Mouse (Mus musculus): ENCODE data around the gene Zbtb44. TPM values are rescaled to one million over a fixed set of nuclear protein-coding genes. Genes with fewer than 3 reads are reported as not detected.
A peak's percentile ranks its signal among the peaks of the same experiment; 100 is the strongest.

Zbtb44 gene
- 7.8 and 8.6 TPM in 2 replicates for polyA plus RNA-seq (2012; rRNA removed)

DNA sequence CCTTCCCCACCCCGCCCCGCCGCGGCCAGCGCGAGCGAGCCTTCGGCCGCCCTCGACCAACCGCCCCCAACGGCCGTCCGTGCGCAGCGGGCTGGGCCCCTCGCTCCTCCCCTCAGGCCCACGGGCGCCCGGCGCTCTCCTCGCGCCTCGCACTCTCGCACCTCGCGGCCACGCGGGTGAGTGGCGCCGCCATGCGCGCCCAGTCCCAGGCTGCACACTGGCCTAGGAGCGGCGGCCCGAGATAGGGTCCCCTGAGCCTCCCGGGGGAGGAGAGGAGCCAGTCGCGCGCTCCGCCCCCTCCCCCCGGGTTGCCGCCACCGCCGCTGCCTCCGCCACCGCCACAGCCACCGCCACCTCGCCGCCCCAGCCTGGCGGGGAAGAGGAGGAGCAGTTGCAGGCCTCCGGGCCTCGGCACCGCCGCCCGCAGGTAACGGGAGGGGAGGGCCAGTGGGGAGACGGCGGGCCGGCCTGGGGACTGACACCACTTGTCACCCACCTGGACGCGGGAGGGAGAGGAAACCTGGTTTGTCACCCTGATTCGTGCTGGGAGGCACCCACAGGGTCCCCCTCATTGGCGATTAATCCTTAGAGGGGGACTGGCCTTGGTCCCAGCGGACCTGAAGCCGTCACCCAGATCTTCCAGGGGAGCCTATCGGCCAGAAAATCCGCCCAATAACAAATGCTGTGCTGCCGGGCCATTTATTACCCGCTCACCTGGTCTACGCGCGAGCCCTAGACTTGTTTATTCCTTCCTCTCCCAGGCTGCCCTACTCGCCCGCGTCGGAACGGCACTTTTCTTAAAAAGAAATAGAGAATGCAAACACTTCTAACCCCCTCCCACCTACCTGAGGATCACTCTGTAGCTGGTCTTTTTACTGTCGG lies at the start of gene Zbtb44:
TSS of gene Zbtb44 (plus strand) at position 113 of the 882 bp plus-strand sequence.
- peak within 1 kb of the TSS; percentile 68 for H3K4me3 ChIP-seq (replicated peaks; ENCODE audit: insufficient read depth, low read depth, low read length)
- no peak for DNase-seq
- no peaks in the 10 kb centered on the region for H3K4me1 ChIP-seq (ENCODE audit: control insufficient read depth, insufficient read depth, low read length)
- no peaks in the 10 kb centered on the region for H3K27me3 ChIP-seq (ENCODE audit: control insufficient read depth, insufficient read depth, low read length)
- peak within 1 kb of the TSS; percentile 84 for H3K27ac ChIP-seq (ENCODE audit: insufficient read depth, low read length)
- WGBS: under 1% methylated on average over 63 of the region's 79 CpGs
- TF ChIP-seq POLR2A (IDR thresholded peaks at IDR 0.05; ENCODE audit: borderline replicate concordance, insufficient read depth, low read length) (no peak), CTCF (IDR thresholded peaks at IDR 0.05; ENCODE audit: borderline replicate concordance, insufficient read depth, low read depth, low read length) (no peak)

DNA sequence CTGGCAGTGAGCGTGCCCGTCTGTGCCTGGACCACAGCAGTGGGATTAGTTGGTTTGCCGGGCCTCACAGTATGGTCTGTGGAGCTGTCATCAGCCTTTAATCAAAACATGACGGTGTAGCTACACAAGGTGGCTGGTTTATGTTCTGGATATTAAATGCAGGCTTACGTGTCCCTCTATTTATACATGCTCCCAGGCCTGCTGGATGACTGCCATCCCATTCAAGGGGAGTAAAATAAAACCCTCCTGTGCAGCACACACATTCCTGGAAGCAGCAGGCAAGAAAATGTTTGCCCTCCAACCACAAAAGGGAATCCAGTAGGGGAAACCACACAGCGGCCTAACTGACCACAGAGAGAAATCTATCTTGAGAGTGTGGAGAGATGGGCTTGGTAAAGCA lies 44.7 kb upstream of the Zbtb44 start:
- no peak overlapping the region for H3K4me3 ChIP-seq (replicated peaks; ENCODE audit: insufficient read depth, low read depth, low read length)
- no peak for TF ChIP-seq POLR2A (IDR thresholded peaks at IDR 0.05; ENCODE audit: borderline replicate concordance, insufficient read depth, low read length)
- H3K4me1 ChIP-seq (ENCODE audit: control insufficient read depth, insufficient read depth, low read length): no peaks in the 10 kb centered on the region
- no peak for DNase-seq
- 48% methylated on average over 6 of the region's 6 CpGs for WGBS
- H3K27ac ChIP-seq (ENCODE audit: insufficient read depth, low read length): no peak overlapping the region
- no peaks in the 10 kb centered on the region for H3K27me3 ChIP-seq (ENCODE audit: control insufficient read depth, insufficient read depth, low read length)

DNA sequence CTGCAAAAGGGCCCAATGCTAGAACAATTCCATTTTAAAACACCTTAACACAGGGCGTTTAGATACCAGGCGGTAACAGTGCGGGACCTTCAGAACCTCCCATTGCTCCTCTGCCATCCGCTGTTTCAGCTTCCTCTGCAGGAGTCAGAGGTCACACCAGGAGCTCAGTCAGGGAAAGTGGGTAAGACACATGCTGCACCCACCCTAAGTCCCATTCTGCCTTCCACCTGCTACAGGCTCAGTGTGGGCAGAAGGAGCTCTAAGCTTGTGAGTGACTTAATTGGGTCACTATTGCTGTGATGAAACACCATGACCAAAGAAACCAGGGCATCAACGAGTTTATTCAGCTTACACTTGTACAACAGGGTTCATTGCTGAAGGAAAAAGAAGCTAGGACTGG lies 37.3 kb upstream of the Zbtb44 start:
- no peak overlapping the region for H3K4me3 ChIP-seq (replicated peaks; ENCODE audit: insufficient read depth, low read depth, low read length)
- H3K27me3 ChIP-seq (ENCODE audit: control insufficient read depth, insufficient read depth, low read length): no peaks in the 10 kb centered on the region
- 74% methylated on average over 5 of the region's 5 CpGs for WGBS
- TF ChIP-seq POLR2A (IDR thresholded peaks at IDR 0.05; ENCODE audit: borderline replicate concordance, insufficient read depth, low read length) (no peak), CTCF (IDR thresholded peaks at IDR 0.05; ENCODE audit: borderline replicate concordance, insufficient read depth, low read depth, low read length) (no peak)
- no peaks in the 10 kb centered on the region for H3K4me1 ChIP-seq (ENCODE audit: control insufficient read depth, insufficient read depth, low read length)
- no peak overlapping the region for H3K27ac ChIP-seq (ENCODE audit: insufficient read depth, low read length)
- DNase-seq: peak in 1 of 2 experiments; percentile 4

GRCm38 (mm10) chr9:30996590-30997562 lies 33.6 kb upstream of the Zbtb44 start:
- 63% methylated on average over 12 of the region's 12 CpGs for WGBS
- TF ChIP-seq CTCF (IDR thresholded peaks at IDR 0.05; ENCODE audit: borderline replicate concordance, insufficient read depth, low read depth, low read length) (no peak), POLR2A (IDR thresholded peaks at IDR 0.05; ENCODE audit: borderline replicate concordance, insufficient read depth, low read length) (no peak)
- H3K27ac ChIP-seq (ENCODE audit: insufficient read depth, low read length): no peak overlapping the region

GRCm38 (mm10) chr9:31000641-31001040 lies 29.8 kb upstream of the Zbtb44 start:
- Histone ChIP-seq H3K27me3 (ENCODE audit: control insufficient read depth, insufficient read depth, low read length) (no peaks in the 10 kb centered on the region), H3K4me3 (replicated peaks; ENCODE audit: insufficient read depth, low read depth, low read length) (no peak overlapping the region), H3K4me1 (ENCODE audit: control insufficient read depth, insufficient read depth, low read length) (no peaks in the 10 kb centered on the region), H3K27ac (ENCODE audit: insufficient read depth, low read length) (no peak overlapping the region)
- TF ChIP-seq CTCF (IDR thresholded peaks at IDR 0.05; ENCODE audit: borderline replicate concordance, insufficient read depth, low read depth, low read length) (no peak), POLR2A (IDR thresholded peaks at IDR 0.05; ENCODE audit: borderline replicate concordance, insufficient read depth, low read length) (no peak)
- DNase-seq: no peak
- WGBS: 53% methylated on average over 10 of the region's 10 CpGs

More at GRCm38 (mm10) chr9:30996590-30997562, 33.6 kb upstream of the Zbtb44 start:
- H3K27me3 ChIP-seq (ENCODE audit: control insufficient read depth, insufficient read depth, low read length): no peaks in the 10 kb centered on the region
- H3K4me3 ChIP-seq (replicated peaks; ENCODE audit: insufficient read depth, low read depth, low read length): no peak overlapping the region
- no peaks in the 10 kb centered on the region for H3K4me1 ChIP-seq (ENCODE audit: control insufficient read depth, insufficient read depth, low read length)
- DNase-seq: no peak

- WGBS: 82% methylated on average over 4 of the region's 4 CpGs
Observed at GRCm38 (mm10) chr9:31002528-31002927, 27.9 kb upstream of the Zbtb44 start.

DNA sequence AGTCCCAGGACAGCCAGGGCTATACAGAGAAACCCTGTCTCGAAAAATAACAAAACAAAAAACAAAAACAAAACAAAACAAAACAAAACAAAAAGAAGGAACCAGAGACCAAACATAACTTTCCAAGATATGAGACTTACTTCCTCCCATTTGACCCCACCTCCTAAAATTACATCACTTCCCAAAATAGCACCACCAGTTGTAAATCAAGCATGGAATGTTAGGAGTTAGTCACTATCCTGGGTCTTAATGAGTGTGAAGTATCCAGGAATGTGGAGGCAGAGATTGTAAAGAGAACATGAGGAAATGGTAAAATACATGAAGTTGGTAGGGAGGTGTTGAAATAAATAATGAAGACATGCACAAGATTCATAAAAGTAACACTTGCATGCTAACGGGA lies 21.1 kb upstream of the Zbtb44 start:
- TF ChIP-seq POLR2A (IDR thresholded peaks at IDR 0.05; ENCODE audit: borderline replicate concordance, insufficient read depth, low read length) (no peak), CTCF (IDR thresholded peaks at IDR 0.05; ENCODE audit: borderline replicate concordance, insufficient read depth, low read depth, low read length) (no peak)
- DNase-seq: no peak
- Histone ChIP-seq H3K27me3 (ENCODE audit: control insufficient read depth, insufficient read depth, low read length) (no peaks in the 10 kb centered on the region), H3K27ac (ENCODE audit: insufficient read depth, low read length) (no peak overlapping the region), H3K4me3 (replicated peaks; ENCODE audit: insufficient read depth, low read depth, low read length) (no peak overlapping the region), H3K4me1 (ENCODE audit: control insufficient read depth, insufficient read depth, low read length) (no peaks in the 10 kb centered on the region)
- WGBS: 84% methylated on average over 2 of the region's 2 CpGs

More at GRCm38 (mm10) chr9:31002528-31002927, 27.9 kb upstream of the Zbtb44 start:
- H3K4me3 ChIP-seq (replicated peaks; ENCODE audit: insufficient read depth, low read depth, low read length): no peak overlapping the region
- H3K27me3 ChIP-seq (ENCODE audit: control insufficient read depth, insufficient read depth, low read length): no peaks in the 10 kb centered on the region
- TF ChIP-seq POLR2A (IDR thresholded peaks at IDR 0.05; ENCODE audit: borderline replicate concordance, insufficient read depth, low read length) (no peak), CTCF (IDR thresholded peaks at IDR 0.05; ENCODE audit: borderline replicate concordance, insufficient read depth, low read depth, low read length) (no peak)
- no peaks in the 10 kb centered on the region for H3K4me1 ChIP-seq (ENCODE audit: control insufficient read depth, insufficient read depth, low read length)
- DNase-seq: no peak
- H3K27ac ChIP-seq (ENCODE audit: insufficient read depth, low read length): no peak overlapping the region

Measured in cerebellum, adult 2 months (tissue).